Mouse (Mus musculus) left cerebral cortex, adult 8-10 months (tissue): ENCODE data around the gene Cblb. TPM values are rescaled to one million over a fixed set of nuclear protein-coding genes. Genes with fewer than 3 reads are reported as not detected.
A peak's percentile ranks its signal among the peaks of the same experiment; 100 is the strongest.

Experiments used
- DNase-seq, 2 experiments: peaks; one replicate each; pipeline ENCODE4 v3.0.0; 2022; ENCODE audit warnings: low spot score in 2 of 2
- total RNA-seq, 4 experiments: library from RNA; stranded (reverse); gene quantifications; 2 replicates each; pipeline ENCODE4 v1.2.4; 2022

Gene Cblb
- total RNA-seq, 4 experiments from 2014 or later, result 17.9 to 19.4 (median 19.1) TPM

DNA sequence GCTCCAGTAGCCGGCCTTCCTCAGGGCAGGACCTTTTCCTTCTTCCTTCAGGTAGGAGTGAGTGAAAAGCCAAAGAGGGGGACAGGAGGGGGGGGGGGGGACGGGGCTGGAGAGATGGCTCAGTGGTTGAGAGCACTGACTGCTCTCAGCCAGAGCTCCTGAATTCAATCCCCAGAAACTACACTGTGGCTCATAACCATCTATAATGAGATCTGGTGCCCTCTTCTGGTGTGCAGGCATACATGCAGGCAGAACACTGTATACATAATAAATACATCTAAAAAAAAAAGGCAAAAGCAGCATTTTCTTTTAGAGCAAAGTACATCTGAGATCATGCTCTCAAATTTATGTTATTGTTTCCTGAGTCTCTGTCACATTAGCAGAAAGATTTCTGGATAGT, 158.1 kb downstream of the Cblb start:
- no peak for DNase-seq

DNA sequence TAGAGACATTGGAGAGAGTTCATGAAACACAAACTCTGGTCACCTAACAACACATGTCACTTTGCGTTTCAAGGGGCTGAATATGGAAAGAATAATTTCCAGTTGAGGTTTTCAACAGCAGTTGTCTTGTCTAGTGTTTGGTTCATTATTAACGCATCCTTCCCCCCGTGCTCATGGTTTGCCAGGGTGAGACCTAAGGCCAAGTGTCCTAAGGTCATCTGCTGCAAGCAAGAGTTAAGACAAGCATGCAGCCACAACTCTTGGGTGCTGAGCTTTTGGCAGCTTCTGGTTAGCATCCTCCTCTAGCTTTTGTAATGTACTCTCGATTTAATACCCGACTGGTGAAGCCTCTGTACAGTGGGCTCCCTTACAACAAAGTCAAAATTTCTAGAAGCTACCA, 159.7 kb downstream of the Cblb start:
- no peak for DNase-seq

DNA sequence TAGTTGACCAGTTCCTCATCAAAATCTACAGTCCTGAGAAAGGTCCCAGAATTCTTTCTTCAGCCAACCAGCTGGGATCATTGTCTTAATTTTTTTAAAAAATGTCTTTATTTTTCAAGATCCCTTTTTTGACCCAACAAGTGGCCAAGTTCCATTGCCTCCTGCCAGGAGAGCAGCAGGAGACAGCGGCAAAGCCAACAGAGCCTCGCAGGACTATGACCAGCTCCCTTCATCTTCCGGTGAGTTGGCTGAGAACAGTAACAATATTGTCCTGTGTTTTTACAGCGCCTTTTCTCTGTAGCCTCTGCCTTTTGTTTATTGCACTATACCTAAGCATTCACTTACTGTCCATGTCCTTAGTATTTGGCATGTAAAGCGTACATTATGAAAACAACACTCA, 163.0 kb downstream of the Cblb start:
- no peak for DNase-seq

DNA sequence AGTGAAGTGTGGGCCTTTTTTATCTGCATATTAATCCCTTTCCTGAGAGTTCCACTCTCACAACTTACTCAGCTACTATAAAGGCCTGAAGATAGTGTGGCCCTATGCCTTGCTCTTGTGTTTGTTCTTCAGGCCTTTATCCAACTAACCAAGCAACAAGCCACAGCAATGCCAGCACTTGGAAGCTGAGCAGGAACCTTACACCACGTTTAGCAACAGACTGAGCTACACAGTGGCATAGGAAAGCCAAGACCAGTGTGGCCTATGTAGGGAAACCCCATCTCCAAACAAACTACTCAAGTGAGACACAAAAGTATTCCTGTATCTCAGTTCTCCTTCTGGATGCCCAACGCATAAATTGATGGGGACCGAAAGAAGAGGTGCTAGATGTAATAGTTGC, 163.8 kb downstream of the Cblb start:
- DNase-seq, result no peak

DNA sequence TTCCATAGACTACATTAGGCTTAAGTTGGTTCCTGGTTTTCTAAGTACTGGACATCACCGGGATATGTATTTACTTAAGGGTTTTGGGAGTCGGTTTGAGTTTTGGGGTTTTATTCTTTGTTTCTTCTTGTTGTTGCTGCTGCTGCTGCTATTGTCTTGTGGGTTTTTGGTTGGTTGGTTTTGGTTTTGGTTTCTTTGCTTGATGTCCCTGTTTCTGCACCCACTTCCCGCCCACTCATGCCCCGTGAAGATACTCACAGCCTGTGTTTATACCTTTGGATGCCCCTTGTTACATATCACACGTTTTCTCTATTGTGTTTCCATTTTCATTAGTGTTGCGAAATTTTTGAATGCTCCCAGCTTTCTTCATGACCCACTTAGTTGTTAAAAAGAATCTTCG, 169.1 kb downstream of the Cblb start:
- DNase-seq, result no peak

DNA sequence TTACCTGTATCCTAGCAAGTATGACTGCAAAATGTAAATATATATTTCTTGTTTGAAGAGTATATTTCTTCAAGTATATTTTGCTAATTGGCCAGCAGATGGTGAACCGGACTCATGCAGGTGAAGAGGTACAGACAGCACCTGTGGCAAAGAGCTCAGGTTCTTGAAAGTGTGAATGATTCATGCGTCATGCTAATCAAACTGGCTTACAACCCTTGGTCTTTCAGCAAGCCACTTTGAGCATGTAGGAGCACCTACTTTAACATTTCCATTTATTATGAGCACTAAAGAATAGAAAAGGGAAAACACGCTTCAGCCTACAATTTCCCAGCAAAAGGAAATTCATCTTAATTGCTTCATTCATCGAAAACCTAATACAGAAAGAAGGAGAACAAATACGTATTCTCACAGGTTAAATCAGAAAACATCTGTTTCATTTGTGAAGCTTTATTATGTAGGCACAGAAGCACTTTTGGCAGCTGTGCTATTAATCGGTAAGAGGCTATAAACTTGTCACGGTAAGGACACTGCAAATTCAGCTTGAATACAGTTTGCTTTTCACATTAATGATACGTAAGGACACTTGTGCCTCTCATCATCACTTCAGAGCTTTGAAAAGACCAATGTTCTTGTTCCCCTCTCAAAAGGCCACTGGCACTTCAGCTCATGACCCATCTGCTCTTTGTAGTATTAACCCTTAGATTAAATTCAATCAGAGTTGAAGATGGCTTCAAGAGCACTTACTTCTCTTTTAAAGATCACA, 180.0 kb downstream of the Cblb start:
- DNase-seq, result no peak

DNA sequence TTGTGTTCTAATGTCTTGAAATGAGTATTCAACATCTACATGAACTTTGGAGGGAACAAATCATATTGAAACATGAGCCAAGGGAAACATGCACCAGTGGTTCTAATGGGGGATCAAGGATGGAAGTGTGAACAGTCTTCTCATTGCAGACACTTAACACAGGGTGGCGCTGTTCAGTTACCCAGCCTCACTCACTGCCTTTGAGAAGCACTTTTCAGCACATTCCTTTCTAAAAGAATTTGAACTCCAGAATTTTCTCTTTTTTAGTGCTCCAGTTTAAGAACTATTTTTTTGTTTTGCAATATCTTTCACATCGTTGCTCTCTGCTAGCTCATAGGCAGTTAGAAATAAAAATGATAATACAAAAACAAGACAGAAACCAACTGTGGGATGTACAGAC, 188.0 kb downstream of the Cblb start:
- DNase-seq, result no peak

DNA sequence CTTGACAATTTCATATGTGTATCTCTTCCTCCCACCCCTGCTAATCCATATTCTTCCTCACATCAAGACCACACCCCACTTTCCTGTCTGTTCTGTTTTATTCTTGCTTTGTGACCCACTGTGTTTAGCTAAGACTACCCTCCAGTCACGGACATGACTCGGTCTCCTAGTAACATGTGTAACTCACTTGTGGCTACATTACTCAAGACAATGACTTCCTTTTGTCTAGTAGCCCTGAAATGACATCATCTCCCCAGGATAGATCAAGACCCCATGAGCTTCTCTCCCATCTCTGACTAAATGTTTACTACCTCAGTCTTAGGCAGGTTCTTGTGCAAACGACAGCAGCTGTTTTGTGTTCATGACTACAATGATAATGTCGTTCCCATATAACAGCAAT, 191.9 kb downstream of the Cblb start:
- no peak for DNase-seq

DNA sequence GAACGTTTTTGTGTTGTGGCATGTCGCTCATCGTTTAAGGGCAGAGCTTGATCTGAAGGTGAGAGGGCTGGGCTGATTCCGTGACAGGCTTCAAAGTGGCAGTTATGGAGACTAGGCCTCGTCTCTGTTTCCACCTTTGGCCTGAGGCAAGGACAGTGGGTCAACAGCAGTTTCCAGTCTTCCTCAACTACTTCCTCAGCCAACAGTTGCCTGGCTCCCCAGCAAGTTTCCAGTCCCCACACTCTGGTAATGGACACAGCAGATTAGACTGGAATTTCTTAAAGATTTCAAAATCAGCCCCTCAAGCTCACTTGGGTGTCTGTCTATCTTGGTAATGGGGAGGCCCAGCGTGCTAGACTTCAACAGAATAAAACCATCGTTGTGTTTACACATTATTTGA, 198.4 kb downstream of the Cblb start:
- DNase-seq, result no peak

DNA sequence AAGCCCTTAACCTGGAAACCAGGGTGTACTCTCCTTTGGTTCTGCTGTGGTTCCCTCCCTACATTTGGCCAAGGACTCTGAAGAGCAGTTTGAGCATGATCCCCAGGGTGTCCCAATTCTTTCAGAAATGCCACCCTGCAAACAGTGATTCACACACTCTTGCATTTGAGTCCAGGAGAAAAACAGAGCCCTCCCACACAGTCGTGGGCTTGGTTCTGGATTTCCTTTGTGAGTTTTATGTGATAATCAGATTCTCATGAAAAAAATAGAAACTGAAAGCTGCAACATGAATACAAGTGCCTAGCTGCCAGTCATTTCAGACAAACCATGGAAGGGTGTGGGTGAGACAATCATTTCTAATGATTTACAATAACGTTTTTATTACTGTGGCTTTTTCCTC, 198.9 kb downstream of the Cblb start:
- DNase-seq, result peak in 1 of 2 experiments; percentile 55

DNA sequence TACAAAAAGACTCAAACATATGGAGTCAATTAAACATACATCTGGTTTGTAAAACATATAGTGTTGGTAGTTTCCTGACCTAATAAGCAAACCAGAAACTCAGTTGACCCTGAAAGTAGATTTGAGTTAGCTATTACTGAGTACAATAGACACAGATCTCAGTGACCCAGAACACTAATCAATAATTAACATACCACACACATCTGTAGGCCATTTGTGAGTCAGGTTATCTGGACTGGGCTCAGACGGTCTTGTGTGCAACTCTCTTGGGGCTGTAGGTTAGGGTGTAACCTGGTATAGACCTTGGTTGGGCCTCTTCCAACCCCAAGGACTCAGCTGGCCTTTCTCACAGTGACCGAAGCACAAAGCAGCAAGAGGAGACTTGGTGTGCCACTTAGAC, 211.1 kb downstream of the Cblb start:
- DNase-seq, result no peak

DNA sequence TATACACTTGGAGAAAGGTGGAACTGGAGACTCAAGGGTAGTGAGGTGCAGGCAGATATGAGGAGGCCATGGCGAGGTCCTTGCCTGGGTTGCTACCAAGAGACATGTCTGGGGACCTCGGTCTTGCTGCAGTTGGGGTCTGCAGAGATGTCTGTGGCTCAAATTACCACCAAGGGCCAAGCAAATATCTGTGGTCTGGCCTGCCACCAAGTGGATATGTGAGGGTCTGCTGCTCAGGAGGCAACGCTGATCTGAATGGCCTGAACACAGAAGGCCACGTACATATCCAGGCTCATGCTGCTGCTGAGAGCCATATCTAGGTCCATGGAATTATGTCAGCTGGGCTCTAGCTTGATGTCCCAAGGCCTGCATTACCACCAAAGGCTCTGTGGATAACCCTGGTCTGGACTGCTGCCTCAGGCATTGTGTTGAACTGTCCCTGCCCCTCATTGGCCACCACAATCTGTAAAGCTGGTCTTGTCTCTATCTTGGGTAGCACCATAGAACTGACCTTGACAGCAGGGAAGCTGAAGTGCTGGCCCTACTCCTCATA, 212.5 kb downstream of the Cblb start:
- no peak for DNase-seq

DNA sequence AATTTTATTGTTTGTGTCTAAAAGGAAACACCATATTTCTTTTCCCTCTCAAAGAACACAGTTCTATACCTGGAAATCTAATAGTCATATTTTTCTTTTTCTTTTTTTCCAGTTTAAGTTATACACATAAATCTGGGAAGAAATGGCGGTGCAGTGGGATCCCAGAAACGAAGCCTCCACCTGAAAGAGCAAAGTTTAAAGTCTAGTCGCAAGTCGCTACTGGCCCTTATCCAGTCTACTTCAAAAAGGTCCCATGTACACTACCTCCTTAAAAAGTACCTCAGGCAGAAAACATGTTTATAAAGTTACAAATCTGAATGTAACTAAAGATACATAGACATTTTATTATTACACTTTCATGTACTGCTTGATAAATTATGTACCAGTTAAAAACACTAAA, 219.2 kb downstream of the Cblb start:
- DNase-seq, result no peak

DNA sequence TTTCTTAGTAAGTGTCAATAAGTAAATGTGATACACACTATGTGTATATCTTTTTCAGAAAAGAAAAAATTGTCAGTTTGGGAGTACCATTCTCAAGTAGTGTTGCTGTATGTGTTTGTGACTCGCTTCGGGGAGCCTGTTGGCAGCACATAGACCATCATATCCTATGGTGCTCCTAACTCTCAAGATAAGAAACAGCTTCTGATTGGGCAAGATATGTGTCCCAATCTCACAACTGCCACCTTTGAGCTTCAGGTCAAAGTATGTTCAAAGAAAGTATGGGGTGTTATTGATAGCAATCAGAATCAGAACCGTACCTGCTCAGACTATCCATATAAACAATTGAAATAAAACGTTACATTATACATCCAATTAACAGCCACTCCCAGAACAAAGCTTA, 219.9 kb downstream of the Cblb start:
- no peak for DNase-seq
